Mouse (Mus musculus) gastrocnemius, postnatal 25 days (tissue): ENCODE results near the gene Ptchd4. TPM values are rescaled to one million over a fixed set of nuclear protein-coding genes. Genes with fewer than 3 reads are reported as not detected.

Experiments
- DNase-seq: peaks from one replicate; pipeline ENCODE4 v3.0.0; 2022
- long read RNA-seq, 2 experiments: library from polyadenylated mRNA; stranded (forward); transcript quantifications; one replicate each; pipeline ENCODE4 v2.0.0; 2021
- total RNA-seq, 2 experiments: library from RNA; stranded (reverse); gene quantifications; 1 replicate in 1 of 2; 2 replicates in 1 of 2; pipeline ENCODE4 v1.2.3; 2021

Gene Ptchd4
- total RNA-seq: under 1 TPM in 1 of 2 experiments, not detected in 1; 0.13 TPM
- long read RNA-seq, experiment 1: 0 reads
- long read RNA-seq, experiment 2, partial matches to known transcripts: 0 of 1 reads
- long read RNA-seq, experiment 2, other reads (novel, unspliced or antisense): 1 of 1 reads

DNA sequence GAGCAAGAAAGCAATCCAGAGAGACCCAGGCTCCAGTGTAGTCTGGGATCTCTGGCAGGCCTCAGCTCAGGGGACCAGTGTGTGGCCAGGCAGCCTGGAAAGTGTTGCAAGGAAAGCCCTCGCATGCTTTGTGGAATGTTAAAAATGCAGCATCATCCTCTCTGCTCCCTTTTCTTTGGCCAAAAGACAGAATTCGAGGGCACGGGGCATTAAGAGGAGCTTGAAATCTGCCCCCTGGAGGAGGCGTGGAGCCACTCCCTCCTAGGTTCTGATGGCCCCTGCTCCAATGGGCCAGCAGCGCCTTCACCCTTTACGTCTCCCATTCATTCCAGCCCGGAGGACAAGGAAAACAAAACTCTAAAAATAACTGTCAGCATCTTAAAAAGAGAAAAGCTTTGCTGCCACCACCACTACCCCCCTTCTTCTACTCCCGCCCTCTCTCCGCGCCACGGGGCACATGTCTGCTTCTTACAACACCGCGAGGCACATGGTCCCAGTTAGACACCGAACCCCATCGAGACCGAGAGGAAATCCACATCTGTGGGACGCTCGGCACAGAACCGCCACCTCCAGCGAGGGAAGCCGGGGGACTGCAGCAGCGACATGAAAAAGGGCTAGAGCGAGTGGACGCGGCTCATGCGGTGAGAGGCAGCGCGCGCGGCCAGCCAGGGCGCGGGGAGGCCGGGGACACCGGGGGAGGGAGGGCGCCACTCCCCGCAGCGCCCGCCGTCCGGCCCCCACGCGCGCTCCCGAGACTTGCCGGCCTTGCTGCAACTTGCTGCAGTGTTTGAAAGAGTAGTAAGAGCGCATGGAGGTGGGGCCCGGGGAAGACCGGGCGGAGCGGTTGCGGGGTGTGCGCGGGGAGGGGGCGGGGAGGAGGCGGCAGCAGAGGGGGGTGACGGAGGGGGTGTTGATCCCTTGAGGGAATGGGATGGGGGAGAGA is at the start of gene Ptchd4:
Gene Ptchd4 (plus strand): TSS at position 279 of the 943 bp plus-strand sequence.
- DNase-seq: no peak

DNA sequence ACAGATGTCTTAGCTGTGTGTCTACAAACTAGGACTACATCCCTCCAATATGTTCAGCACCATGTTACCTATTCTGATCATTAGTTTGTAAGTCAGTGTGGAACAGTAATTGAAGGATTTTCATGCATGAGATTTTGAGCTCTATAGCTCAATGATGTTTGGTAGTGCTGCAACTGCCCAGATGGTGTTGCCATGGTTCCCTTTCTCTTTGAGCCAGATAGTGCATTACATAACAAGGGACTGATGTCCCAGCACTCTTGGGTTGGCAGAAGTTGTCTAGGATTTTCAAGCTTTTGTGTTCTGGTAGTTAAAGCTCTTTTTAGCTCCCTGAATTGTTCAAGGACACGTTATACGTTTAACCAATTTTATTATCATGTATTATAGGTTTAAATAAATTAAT is 38.9 kb upstream of the Ptchd4 start:
- DNase-seq: no peak

DNA sequence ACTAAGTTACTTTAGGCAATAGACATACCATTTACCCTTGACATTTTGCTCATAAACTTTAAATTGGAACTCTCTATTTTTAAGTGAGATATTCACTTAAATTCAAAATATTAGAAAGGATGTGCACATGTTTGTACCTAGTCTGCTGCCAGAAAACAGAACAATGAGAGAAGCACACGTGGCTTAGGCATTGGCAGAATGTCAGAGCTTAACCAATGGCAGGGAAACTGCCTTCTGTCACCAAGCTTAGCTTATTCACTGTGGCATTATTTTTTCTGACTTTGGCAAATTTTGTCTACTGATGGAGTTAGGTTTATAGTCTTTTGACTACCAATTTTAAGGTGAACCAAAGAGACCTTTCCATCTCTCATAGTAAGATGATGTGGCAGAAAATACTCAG is 31.4 kb upstream of the Ptchd4 start:
- DNase-seq: no peak

DNA sequence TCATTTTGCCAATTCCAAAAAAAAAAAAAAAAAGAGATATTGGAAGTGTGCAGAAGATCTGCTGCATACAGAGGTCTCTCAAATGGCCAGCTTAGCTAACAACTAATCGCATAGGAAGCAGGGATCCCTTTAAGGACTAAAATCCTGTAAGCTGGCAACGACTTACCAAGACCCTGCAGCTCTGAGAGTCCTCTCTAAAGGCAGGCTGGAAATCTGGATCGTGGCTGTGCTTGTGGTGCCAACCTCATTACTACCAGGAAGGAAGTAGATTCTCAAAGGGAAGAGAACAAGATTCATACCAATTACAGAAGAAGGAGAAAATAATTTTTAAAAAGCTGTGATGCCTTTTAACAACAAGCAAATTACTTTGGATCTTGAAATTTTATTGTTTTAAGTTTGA is 29.5 kb upstream of the Ptchd4 start:
- no peak for DNase-seq

DNA sequence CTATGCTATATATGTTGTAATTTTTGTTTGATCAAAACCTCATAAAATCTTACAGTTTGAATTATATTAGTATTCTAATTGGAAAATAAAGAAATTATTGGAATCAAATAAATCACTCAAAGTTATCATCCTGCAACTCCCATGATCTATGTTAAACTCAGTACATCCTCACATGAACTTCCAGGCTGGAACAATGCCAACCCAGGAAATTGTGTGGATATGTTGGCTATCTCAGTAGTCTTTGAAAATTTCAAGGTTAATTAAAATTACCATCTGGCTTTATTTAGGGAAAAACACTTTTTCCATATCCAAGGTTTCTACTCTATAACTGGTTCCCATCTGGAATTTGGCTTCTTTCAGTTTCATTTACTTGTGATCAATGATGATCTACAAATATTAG is 25.4 kb upstream of the Ptchd4 start:
- no peak for DNase-seq

DNA sequence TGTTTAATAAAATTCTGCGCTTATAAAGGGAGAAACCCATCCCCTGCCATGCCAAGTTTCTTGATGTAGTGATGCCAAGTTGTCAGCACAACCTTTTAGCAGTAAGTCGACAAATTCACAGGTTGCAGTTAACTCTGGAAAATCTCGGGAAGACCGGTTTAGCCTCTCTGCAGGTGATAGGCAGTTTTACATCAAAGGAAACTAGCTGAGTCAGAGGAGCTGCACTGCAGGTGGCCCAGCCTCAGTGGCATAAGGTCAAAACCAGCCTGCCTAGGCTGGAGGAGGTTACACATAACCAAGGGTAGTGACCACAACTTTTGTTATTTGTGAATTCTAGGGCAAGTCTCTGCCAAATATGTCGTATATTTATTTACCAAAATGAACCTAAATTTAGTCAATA is 24.0 kb upstream of the Ptchd4 start:
- no peak for DNase-seq

DNA sequence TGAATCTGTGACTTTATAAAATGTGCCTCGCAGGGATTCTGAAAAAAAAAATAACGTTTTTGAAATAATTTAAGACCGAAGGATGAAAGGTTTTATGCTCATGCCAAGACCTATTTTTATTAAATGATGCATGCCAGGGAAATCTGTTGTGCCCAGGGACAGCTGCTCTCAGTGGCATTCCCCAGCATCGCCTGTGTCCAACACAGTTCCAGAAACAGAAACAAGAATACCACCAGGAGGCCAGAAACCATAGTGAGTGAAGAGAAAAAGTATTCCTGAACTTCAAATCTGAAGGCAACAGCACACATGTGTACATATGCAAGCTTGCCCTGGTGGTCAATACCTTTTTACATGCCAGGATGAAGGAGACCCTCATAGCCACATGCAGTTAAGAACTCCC is 17.8 kb upstream of the Ptchd4 start:
- no peak for DNase-seq

DNA sequence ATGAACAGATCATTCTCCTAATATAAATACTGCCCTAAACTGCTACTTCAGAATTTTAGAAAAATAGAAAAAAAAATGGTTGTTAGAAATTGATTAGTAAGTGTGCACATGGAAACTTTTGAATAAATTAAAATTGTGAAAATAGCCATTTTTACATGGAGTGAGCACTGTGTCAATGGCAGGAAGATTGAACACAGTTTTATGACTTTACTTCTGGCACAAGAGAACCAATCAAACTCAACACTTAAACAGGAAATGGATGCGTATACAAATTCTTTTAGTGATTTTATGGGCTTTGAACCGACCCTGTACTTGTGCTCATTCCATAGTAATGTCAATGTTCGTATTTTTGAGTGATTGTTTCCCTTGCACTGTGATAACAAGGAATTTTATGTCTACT is 16.1 kb upstream of the Ptchd4 start:
- no peak for DNase-seq

DNA sequence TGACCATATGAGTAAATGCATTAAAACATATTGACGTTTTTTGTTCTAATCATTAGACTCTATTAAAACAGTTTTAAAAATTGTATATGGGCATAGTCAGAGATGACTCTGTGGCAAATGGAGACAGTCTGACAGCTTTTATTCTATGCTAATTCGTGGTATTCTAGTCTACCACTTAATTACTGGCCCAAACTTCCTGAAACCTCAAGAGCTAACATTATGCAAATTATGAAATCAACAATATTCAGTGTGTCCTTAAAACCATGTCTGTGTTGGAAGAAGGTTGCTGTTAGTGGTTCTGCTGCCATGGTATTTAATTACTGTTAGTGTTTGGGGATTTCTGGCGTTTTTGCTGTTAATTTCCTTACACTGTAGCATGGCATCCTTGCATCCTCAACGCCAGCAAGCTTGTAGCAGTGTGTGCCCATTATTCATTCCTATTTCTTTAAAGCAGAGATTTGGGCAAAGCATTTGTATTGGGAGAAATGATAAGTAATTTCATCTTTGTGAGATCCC is 12.6 kb upstream of the Ptchd4 start:
- no peak for DNase-seq

DNA sequence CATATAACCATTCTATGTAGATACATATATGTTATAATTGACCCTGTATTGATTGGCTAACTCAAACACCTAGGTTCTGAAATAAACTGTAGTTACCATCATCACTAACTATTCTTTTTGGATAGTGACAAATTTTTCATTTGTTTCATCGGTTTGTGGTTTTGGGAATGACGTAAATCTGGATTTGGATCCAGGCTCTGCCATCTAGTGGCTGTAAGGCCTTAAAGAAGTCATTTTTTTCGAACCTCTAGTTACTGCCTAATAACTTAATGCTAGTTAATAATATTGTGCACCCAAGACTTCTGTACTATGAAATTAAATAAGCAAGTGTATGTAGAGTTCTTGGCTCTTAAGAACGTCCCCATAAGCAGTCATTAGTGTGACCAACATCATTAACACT is 11.5 kb upstream of the Ptchd4 start:
- no peak for DNase-seq

DNA sequence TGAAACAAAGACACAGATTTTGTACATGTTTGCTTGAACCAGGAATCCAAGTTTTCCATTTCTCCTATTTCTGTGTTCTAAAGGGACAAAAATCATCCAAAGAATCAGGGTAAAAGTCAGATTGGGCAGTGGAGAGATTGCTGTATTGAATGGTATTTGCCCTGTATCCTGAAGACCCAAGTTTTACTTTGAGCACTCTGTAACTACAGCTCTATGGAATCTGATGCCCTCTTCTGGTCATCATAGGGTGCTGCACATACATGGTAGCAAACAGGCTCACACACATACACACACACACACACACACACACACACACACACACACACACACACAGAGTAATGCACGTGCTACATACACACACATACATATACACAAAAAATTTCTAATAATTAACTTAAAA is 8.7 kb upstream of the Ptchd4 start:
- no peak for DNase-seq

DNA sequence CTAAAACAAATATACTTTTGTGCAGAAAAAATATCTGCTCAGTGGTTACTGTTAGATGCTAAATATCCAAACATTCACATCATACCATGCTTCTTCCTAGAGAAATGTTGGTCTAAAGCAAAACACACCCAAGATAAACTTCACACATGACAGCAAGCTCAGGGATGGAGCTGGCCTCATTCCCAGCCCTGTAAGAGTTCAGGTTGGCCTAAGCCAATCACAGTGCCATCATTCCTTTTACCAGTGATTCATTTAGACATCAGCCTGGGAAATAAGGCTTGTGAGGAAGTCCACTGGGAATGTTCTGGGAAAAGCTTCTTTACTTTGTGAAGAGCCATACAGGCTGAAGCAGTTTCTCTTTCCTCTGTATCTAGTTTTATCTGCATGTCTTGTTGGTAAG is 5.6 kb upstream of the Ptchd4 start:
- DNase-seq: no peak

DNA sequence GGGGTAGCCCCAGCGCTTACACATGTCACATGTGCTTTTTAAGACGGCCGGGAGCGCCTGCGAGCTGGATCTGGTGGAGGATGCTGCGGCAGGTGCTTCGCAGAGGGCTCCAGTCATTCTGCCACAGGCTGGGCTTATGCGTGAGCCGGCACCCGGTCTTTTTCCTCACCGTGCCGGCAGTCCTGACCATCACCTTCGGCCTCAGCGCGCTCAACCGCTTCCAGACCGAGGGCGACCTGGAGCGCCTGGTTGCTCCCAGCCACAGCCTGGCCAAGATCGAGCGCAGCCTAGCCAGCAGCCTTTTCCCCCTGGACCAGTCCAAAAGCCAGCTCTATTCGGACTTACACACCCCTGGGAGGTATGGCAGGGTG is 850 bp downstream of the Ptchd4 start:
- DNase-seq: no peak

DNA sequence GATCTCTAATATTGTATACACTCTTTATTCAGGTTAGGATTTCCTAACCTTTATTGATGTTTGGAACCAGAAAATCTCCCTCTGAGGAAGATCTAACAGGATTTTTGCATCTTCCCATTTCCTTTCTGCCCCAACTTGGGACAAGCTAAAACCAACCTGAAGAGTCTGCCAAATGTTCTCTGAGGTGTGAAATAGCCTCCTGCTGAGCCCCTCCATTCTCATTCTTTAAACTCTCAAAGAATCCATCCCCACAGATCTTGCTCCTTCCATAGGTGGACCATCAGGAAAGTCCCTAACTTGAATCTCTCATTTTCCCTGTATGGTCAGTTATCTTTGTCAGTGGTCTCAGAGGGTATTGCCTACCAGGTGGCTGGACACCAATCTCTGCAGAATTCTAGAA is 20.0 kb downstream of the Ptchd4 start:
- no peak for DNase-seq

DNA sequence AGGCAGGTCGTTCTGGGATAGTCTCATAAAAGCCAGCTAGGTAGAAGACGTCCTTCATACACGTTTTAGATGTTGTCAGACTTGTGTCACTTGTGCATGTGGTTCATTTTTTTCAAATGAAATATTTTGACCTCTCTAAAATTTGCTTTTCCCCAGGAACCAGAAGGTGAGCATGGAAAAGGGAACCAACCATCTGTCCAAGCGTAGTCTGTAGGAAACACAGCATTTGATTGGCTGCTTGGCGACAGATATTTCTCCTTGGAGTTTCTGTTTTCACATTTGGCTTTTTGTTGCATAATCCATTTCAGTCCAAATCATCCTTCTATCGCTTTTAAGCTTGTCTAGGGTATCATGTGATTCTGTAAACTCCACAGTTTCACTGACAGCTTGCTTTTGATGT is 20.8 kb downstream of the Ptchd4 start:
- no peak for DNase-seq

DNA sequence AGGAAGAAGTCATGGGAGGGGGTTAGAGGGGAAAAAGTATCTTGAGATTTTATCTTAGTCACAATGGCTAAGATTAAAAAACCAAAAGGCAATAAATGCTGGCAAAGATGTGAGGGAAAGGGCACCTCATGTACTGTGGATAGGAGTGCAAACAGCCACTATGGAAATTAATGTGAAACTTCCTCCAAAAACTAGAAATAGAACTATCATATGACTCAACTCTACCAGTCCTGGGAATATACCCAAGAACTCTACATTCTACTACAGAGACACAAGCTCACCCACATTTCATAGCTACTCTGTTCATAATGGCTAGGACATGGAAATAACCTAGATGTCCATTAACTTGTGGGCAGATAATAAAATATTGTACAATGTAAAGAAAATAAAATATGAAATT is 30.3 kb downstream of the Ptchd4 start:
- no peak for DNase-seq

DNA sequence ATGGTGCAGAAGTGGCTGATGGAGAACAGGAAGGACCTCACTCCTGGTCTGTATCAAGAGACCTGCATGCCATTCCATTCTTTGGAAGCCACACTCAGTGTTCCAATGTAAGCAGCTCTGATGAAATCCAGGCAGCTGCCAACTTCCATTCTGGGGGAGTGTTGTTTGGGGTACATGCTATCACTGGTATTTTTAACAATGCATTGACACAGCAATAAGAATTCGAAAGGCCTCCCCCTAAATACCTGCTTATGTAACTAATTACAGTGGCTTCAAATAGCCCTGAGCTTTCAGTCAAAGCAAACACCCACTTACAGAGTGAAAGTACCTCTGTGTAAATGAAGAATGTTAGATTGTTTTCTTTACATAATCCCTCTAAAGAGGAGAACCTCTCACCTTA is 42.7 kb downstream of the Ptchd4 start:
- DNase-seq: no peak

DNA sequence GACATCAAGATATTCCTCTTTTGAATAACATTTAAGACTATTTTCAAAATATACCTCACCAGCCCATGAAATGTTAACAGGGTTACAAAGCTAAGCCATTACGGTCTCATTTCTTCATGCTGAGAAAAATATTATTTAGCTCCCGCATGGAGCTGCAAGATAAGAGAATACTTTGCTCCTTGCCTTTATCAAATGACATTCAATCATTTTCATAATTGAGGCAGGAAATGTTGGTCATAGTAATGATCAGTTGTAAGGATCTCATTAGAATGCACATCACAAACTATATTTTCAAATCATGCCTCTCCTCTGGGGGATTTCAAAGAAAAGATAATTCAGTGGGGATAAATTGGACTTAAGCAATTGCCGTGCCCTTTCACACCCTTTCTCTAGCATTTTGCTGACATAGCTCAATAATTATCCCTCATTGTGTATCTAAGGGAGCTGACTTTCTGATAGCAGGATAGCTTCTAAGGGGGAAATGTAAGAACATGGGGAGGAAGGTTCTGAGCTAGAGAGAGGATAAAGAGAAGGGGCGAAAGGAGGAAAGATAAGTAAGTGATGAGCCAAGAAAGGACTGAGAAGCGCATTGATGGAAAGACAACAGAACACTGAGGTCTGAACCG is 47.5 kb downstream of the Ptchd4 start:
- DNase-seq: no peak

DNA sequence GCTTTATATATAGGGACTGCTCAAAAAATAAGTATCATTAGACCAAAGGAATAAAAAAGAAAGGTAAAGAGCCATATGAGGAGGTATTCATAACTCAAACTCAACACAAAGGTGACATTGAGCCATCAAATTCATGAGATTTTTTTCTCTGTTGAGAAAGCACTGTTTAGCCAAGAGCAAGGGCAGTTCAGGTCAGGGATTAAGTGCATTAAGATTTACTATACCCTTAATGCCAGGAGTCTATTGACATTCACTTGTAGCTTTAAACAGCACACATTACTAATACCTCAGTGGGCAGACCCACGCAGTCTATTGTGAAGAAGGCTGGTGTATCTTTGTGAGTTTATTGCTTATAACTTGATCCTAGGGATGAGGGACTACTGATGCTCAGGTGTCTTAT is 49.0 kb downstream of the Ptchd4 start:
- DNase-seq: no peak

DNA sequence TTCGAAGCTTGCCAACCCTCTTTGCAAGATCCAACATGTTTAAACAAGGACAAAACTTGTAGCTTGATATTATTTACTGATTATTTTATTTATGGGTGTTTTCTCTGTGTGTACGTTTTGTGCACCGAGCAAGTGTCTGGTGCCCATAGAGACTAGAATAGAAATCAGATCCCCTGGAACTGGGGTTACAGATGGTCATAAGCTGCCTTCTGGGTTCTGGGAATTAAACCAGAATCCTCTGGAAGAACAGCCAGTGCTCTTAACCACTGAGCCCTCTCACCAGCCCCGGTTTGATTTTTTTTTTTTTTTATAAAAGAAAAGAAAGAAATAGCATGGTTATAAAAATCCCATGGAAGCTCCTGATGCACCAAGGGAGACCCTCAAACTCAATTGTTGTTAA is 59.1 kb downstream of the Ptchd4 start:
- no peak for DNase-seq

DNA sequence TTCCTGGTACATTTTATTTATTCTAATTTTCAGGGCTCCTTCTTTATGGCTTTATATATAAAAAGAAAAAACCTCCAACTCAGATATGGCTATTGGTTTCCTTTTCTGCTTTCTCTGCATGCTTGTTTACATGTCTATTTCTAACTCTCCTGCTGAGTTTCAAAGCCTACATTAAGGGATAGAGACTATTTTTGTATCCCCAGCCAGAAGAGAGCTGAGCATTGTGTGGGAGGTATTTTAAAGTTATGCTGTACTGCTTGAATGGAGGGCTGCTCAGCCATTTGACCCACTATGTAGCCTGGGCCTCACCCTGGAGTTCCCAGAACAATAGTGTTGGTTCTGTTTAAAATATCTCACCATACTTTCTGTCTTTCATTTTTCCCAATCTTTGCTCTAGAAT is 77.3 kb downstream of the Ptchd4 start:
- DNase-seq: no peak

DNA sequence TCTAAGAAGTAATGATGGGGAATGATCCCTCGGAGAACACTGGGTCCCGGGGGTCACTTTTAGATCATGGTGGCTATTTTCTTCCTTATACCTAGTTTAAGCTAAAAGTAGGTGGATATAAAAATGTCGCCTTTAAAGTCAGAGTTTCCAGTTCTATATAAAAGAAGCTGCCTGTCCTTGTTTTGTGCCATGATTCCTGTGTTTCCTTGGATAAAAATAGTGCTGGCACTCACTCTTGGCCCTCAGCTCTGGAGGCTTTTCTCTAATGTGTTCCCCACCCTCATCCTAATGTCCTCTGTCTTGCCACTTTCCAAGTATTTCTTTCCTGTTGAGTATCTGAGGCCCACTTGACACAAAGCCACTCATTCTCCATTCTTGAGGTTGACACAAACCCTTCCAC is 79.6 kb downstream of the Ptchd4 start:
- no peak for DNase-seq

DNA sequence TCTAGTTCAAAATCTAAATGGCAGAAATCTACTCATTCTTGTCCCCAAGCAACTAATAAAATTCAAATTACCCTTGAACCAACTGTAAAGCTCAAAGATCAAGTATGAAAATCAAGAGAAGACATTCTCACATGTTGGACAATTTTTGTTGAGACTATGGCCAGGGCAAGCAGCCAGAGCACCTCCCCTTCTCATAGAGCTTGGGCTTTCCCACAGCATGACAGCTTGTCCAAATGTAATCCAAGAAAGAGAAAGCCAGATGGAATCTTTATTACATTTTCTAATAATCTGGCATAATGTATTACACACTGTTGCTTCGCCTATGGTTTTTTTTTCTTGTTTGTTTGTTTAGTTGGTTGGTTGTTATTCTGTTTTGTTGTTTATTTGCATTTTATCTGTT is 102.7 kb downstream of the Ptchd4 start:
- no peak for DNase-seq

DNA sequence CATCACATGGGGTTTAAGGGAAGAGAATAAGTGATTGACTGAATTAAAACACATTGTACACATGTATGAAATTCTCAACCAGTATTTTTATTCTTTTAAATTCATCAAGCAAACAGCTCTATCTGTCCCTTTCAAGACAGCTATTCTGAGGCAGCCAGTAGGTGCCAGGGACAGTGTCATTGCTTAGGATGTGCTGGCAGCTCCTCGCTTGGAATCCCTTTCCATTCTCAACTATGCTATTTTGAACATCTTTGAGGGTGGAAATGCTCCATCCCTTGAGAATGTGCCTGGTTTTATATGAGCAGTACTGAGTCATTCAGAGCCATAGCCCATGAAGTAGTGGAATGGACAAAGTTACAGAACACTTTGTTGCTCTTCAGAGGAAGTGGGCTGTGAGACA is 112.2 kb downstream of the Ptchd4 start:
- DNase-seq: no peak
